Mouse (Mus musculus): Measurements from ENCODE around the gene Oprl1.

- no peak for TF ChIP-seq POLR2A (IDR thresholded peaks at IDR 0.05; ENCODE audit: insufficient read depth, low read depth, low read length)
- TF ChIP-seq CTCF (IDR thresholded peaks at IDR 0.05; ENCODE audit: insufficient read depth, low read depth, low read length) = no peak
Measured at GRCm38 (mm10) chr2:181764600-181764999, 49.8 kb downstream of the Oprl1 start.
